Mouse (Mus musculus) liver, adult 2 months (tissue): ENCODE data around the gene Vangl1.

ENCODE experiments used
- CTCF ChIP-seq: fragments of 200-500 bp; IDR thresholded peaks from 2 replicates; pipeline ENCODE4 v1.5.1; 2011; ENCODE audit warnings: low read depth, low read length, control low read depth
- POLR2A ChIP-seq: fragments of 200-500 bp; IDR thresholded peaks from 2 replicates; pipeline ENCODE4 v1.6.1; 2011; ENCODE audit warnings: low read length, control low read depth; ENCODE audit not compliant: insufficient read depth; ENCODE audit errors: extremely low read depth

- TF ChIP-seq CTCF = no peak
- no peak for TF ChIP-seq POLR2A
Observed at GRCm38 (mm10) chr3:102231418-102232134, 27.1 kb upstream of the Vangl1 start.
